Mouse (Mus musculus) erythroblast, embryonic 14.5 days (primary cell): Measurements from ENCODE around the gene Ephb3.

ENCODE experiments used
- GATA1 ChIP-seq: IDR thresholded peaks from 2 replicates; pipeline ENCODE4 v1.6.1; 2012; ENCODE audit warnings: low read length, inconsistent platforms, mixed read lengths
- TAL1 ChIP-seq: IDR thresholded peaks from 3 replicates; pipeline ENCODE4 v1.6.1; 2012; ENCODE audit warnings: low read length, inconsistent platforms, mixed read lengths

GRCm38 (mm10) chr16:21214803-21215202 is 10.2 kb downstream of the Ephb3 start:
- TF ChIP-seq TAL1 (no peak), GATA1 (no peak)
